Mouse (Mus musculus): Measurements from ENCODE around the gene Ttyh1.

- no peak for TF ChIP-seq CTCF (IDR thresholded peaks at IDR 0.05)
- no peak for TF ChIP-seq EP300 (IDR thresholded peaks at IDR 0.05)
Observed at GRCm38 (mm10) chr7:4111766-4112165, 7.4 kb upstream of the Ttyh1 start.
